Mouse (Mus musculus) cerebral cortex, adult 2 months (tissue): Measurements from ENCODE around the gene Stx11.

ENCODE experiments used
- WGBS: fragments of 180-500 bp; shearing (Covaris S2); methylation state at CpG from one replicate; pipeline ENCODE4 v1.1.7; 2018; 5-methylcytosine and 5-hydroxymethylcytosine counted together

The Stx11 gene

GRCm38 (mm10) chr10:12955831-12956230, 8.3 kb downstream of the Stx11 start:
- WGBS: 48% methylated on average over 1 of the region's 1 CpGs

- 77% methylated on average over 4 of the region's 4 CpGs for WGBS
These were observed 12.7 kb downstream of the Stx11 start for GRCm38 (mm10) chr10:12951358-12951757.

- WGBS: 78% methylated on average over 7 of the region's 7 CpGs
These were observed 14.8 kb downstream of the Stx11 start for GRCm38 (mm10) chr10:12949299-12949698.

GRCm38 (mm10) chr10:12947606-12948005, 16.5 kb downstream of the Stx11 start:
- 95% methylated on average over 3 of the region's 3 CpGs for WGBS

GRCm38 (mm10) chr10:12941018-12941761, 22.9 kb downstream of the Stx11 start:
- WGBS: 17% methylated on average over 63 of the region's 63 CpGs

GRCm38 (mm10) chr10:12938763-12939162, 25.3 kb downstream of the Stx11 start:
- WGBS: 96% methylated on average over 2 of the region's 2 CpGs

GRCm38 (mm10) chr10:12936079-12936478, 28.0 kb downstream of the Stx11 start:
- WGBS: 92% methylated on average over 7 of the region's 7 CpGs

GRCm38 (mm10) chr10:12935575-12935974, 28.5 kb downstream of the Stx11 start:
- 90% methylated on average over 5 of the region's 5 CpGs for WGBS

GRCm38 (mm10) chr10:12931492-12932400, 32.4 kb downstream of the Stx11 start:
- 68% methylated on average over 10 of the region's 10 CpGs for WGBS

- 62% methylated on average over 6 of the region's 6 CpGs for WGBS
These were observed 33.7 kb downstream of the Stx11 start for GRCm38 (mm10) chr10:12930351-12930905.

GRCm38 (mm10) chr10:12929857-12930174, 34.3 kb downstream of the Stx11 start:
- 78% methylated on average over 6 of the region's 6 CpGs for WGBS

GRCm38 (mm10) chr10:12929149-12929856, 34.8 kb downstream of the Stx11 start:
- 83% methylated on average over 7 of the region's 7 CpGs for WGBS

GRCm38 (mm10) chr10:12928193-12928592, 35.9 kb downstream of the Stx11 start:
- WGBS: 90% methylated on average over 6 of the region's 6 CpGs

- under 1% methylated on average over 55 of the region's 55 CpGs for WGBS
These were observed 41.3 kb downstream of the Stx11 start for GRCm38 (mm10) chr10:12922574-12923353.

- WGBS: 2% methylated on average over 13 of the region's 13 CpGs
These were observed 42.0 kb downstream of the Stx11 start for GRCm38 (mm10) chr10:12922077-12922573.

GRCm38 (mm10) chr10:12921551-12922040, 42.5 kb downstream of the Stx11 start:
- WGBS: 30% methylated on average over 11 of the region's 11 CpGs

GRCm38 (mm10) chr10:12919287-12919686, 44.8 kb downstream of the Stx11 start:
- 53% methylated on average over 5 of the region's 5 CpGs for WGBS

GRCm38 (mm10) chr10:12917626-12918025, 46.5 kb downstream of the Stx11 start:
- WGBS: 73% methylated on average over 1 of the region's 1 CpGs

- 83% methylated on average over 6 of the region's 6 CpGs for WGBS
These were observed 47.7 kb downstream of the Stx11 start for GRCm38 (mm10) chr10:12916376-12916775.

- 84% methylated on average over 7 of the region's 7 CpGs for WGBS
These were observed 48.3 kb downstream of the Stx11 start for GRCm38 (mm10) chr10:12915826-12916225.

GRCm38 (mm10) chr10:12914203-12914602, 49.9 kb downstream of the Stx11 start:
- 95% methylated on average over 1 of the region's 1 CpGs for WGBS
